Mouse (Mus musculus) neural tube, embryonic 13.5 days (tissue): ENCODE measurements around the gene Rasgrp2. TPM values are rescaled to one million over a fixed set of nuclear protein-coding genes. Genes with fewer than 3 reads are reported as not detected.
A peak's percentile ranks its signal among the peaks of the same experiment; 100 is the strongest.

ENCODE experiments used
- ATAC-seq: fragments of 200-750 bp; cut with Nextera tagmentation; 2 replicates; pipeline ENCODE4 v1.8.0; 2017; ENCODE audit warnings: low read depth, mild to moderate bottlenecking, moderate TSS enrichment, moderate library complexity
- H3K27ac ChIP-seq: fragments of 300-500 bp; sonication (generic); replicated peaks from 2 replicates; pipeline ENCODE4 v1.5.1; 2015; ENCODE audit warnings: moderate library complexity, mild to moderate bottlenecking, inconsistent platforms
- H3K27me3 ChIP-seq: fragments of 300-500 bp; sonication (generic); 2 replicates; pipeline ENCODE4 v1.6.1; 2015; ENCODE audit warnings: mild to moderate bottlenecking, inconsistent platforms
- H3K36me3 ChIP-seq: fragments of 300-500 bp; sonication (generic); 2 replicates; pipeline ENCODE4 v1.6.1; 2015; ENCODE audit warnings: mild to moderate bottlenecking, inconsistent platforms
- H3K4me1 ChIP-seq: fragments of 300-500 bp; sonication (generic); replicated peaks from 2 replicates; pipeline ENCODE4 v1.6.1; 2015; ENCODE audit warnings: inconsistent platforms
- H3K4me2 ChIP-seq: fragments of 300-500 bp; sonication (generic); 2 replicates; pipeline ENCODE4 v1.6.1; 2015; ENCODE audit warnings: inconsistent platforms, mild to moderate bottlenecking, moderate library complexity
- H3K4me3 ChIP-seq: fragments of 300-500 bp; sonication (generic); 2 replicates; pipeline ENCODE4 v1.5.1; 2015; ENCODE audit warnings: mild to moderate bottlenecking, inconsistent platforms
- H3K9ac ChIP-seq: fragments of 300-500 bp; sonication (generic); 2 replicates; pipeline ENCODE4 v1.6.1; 2015; ENCODE audit warnings: moderate library complexity, mild to moderate bottlenecking, inconsistent platforms
- H3K9me3 ChIP-seq: fragments of 300-500 bp; sonication (generic); 2 replicates; pipeline ENCODE4 v1.6.1; 2016; ENCODE audit warnings: inconsistent platforms
- WGBS: fragments of 180-500 bp; shearing (Covaris S2); methylation state at CpG from one replicate; pipeline ENCODE4 v1.1.7; 2015; 5-methylcytosine and 5-hydroxymethylcytosine counted together
- polyA plus RNA-seq: library from polyadenylated mRNA; unstranded; fragments of >200 nt; fragmentation: Nextera tagmentation; extraction: Ambion mirVana; gene quantifications from 2 replicates; pipeline ENCODE4 v1.2.1, GENCODE M21; 2015

Rasgrp2 gene
- polyA plus RNA-seq, 1 experiment from 2014 or later, result 49.9 TPM

DNA sequence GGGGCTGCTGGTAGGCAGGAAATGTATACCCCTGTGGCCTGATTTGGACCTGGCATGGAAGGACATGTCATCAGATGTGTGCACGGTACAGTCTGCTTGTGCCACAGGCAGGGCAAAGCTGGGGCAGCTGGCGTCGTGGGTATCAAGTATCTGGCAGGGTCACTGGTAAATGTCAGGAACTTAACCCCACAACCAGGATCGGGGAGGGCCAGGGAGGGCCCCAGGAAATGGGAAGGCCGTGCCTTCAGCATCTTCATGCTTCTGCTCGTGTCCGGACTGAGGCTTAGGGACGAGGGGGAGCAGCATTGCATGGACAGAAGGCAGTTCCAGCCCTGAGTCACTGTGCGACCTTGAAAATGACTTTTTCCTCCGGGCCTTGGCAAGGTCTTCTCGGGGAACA is 14.2 kb upstream of the Rasgrp2 start:
- Histone ChIP-seq H3K9ac (no peak overlapping the region), H3K4me1 (peaks cover 21% of the 10 kb centered on the region), H3K36me3 (0 out of 2 replicates have a peak, but pooled peaks cover 3% of the 10 kb centered on the region), H3K27ac (no peak overlapping the region), H3K4me2 (no peak overlapping the region), H3K9me3 (no peaks in the 10 kb centered on the region), H3K27me3 (no peaks in the 10 kb centered on the region), H3K4me3 (no peak overlapping the region)
- no peak for ATAC-seq
- WGBS, result 76% methylated on average over 11 of the region's 11 CpGs

DNA sequence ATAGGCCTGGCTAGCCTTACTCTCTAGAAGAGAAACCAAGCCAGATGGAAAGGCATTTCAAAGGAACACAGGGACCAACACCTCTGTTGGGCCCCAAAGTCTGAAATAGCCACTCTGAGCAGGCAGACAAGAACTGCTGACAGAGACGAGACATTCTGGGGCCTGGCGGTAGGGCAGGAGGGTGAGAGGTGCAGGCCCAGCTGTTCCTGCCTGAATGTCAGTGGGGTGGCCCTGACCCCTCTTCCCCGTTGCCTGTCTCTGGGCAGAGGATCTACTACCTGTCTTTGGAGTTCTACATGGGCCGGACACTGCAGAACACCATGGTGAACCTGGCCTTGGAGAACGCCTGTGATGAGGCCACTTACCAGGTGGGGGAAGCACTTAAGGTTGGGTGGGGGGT is 13.7 kb upstream of the Rasgrp2 start:
- no peak overlapping the region for H3K9ac ChIP-seq
- ATAC-seq, result no peak
- 85% methylated on average over 5 of the region's 5 CpGs for WGBS
- H3K27ac ChIP-seq, result no peak overlapping the region
- no peak overlapping the region for H3K4me3 ChIP-seq
- H3K4me2 ChIP-seq, result no peak overlapping the region
- H3K4me1 ChIP-seq, result peaks cover 22% of the 10 kb centered on the region
- 0 out of 2 replicates have a peak, but pooled peaks cover 1% of the 10 kb centered on the region for H3K36me3 ChIP-seq
- no peaks in the 10 kb centered on the region for H3K9me3 ChIP-seq
- H3K27me3 ChIP-seq, result no peaks in the 10 kb centered on the region

DNA sequence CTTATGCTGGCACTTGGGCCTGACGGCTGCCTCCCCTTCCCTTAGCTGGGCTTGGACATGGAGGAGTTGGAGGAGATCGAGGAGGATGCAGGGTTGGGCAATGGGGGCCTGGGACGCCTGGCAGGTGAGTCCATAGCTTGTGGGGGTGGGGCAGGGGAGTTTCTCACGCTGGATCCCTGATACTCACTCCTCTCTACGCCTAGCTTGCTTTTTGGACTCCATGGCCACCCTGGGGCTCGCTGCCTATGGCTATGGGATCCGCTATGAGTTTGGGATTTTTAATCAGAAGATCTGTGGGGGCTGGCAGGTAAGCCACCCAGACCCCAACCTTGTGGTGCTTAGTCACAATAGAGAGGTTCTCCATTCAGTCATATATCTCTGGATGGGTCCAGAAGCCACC is 13.3 kb upstream of the Rasgrp2 start:
- Histone ChIP-seq H3K27ac (no peak overlapping the region), H3K4me2 (no peak overlapping the region), H3K27me3 (no peaks in the 10 kb centered on the region), H3K4me1 (peaks cover 22% of the 10 kb centered on the region), H3K4me3 (no peak overlapping the region), H3K36me3 (no peaks in the 10 kb centered on the region), H3K9me3 (no peaks in the 10 kb centered on the region), H3K9ac (no peak overlapping the region)
- no peak for ATAC-seq
- 80% methylated on average over 7 of the region's 7 CpGs for WGBS

DNA sequence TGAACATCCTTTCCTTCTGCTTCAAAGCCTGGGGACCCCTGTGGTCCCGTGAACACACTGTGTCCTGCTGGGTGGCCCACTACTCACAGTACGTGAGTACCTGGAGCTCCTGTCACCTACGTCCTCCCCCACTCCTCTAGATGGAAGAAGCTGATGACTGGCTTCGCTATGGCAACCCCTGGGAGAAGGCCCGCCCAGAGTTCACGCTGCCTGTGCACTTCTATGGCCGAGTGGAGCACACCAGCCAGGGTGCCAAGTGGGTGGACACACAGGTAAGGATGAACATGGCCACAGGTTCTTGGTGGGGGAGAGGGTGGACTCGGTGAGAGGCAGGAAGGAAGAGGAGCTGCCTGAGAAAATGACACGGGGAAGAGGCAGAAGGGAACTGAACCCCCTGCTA is 12.9 kb upstream of the Rasgrp2 start:
- Histone ChIP-seq H3K9ac (no peak overlapping the region), H3K4me2 (no peak overlapping the region), H3K4me1 (peaks cover 22% of the 10 kb centered on the region), H3K27ac (no peak overlapping the region), H3K36me3 (no peaks in the 10 kb centered on the region), H3K9me3 (no peaks in the 10 kb centered on the region), H3K4me3 (no peak overlapping the region), H3K27me3 (no peaks in the 10 kb centered on the region)
- WGBS, result 68% methylated on average over 9 of the region's 9 CpGs
- ATAC-seq, result no peak

DNA sequence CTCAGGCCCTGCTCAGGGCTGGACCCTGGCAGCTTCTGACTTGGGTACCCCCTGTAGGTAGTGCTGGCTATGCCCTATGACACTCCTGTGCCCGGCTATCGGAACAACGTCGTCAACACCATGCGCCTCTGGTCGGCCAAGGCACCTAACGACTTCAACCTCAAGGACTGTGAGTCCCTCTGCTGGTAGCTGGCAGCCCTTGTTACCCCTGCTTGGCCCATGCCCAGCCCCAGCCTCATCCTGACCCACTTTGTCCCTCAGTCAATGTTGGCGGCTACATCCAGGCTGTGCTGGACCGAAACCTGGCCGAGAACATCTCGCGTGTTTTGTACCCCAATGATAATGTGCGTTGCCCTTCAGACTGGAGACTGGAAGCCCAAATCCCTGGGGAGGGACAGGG is 11.1 kb upstream of the Rasgrp2 start:
- no peak overlapping the region for H3K27ac ChIP-seq
- no peak for ATAC-seq
- H3K9ac ChIP-seq, result no peak overlapping the region
- H3K36me3 ChIP-seq, result no peaks in the 10 kb centered on the region
- 85% methylated on average over 13 of the region's 13 CpGs for WGBS
- peaks cover 21% of the 10 kb centered on the region for H3K4me1 ChIP-seq
- H3K27me3 ChIP-seq, result no peaks in the 10 kb centered on the region
- no peaks in the 10 kb centered on the region for H3K9me3 ChIP-seq
- no peak overlapping the region for H3K4me2 ChIP-seq
- H3K4me3 ChIP-seq, result no peak overlapping the region

DNA sequence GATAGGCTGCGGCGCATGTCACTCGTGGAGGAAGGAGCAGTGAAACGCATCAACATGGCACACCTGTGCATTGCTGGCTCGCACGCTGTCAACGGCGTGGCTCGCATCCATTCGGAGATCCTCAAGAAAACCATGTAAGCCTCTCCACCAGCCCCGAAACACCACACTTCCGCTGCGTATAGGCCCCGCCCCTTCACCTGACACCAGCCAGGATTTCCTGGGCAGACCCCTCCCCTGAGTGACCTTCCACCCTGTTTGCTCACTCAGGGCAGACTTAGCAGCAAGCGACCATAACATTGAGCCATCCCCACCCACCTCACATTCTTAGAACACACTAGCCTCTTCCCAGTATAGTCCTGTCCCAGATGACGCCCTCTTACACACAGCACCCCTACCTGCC is 9.3 kb upstream of the Rasgrp2 start:
- WGBS, result 4% methylated on average over 16 of the region's 16 CpGs
- peak overlapping the region; percentile 53 for H3K4me2 ChIP-seq
- peak overlapping the region; percentile 64 for H3K9ac ChIP-seq
- peaks cover 8% of the 10 kb centered on the region for H3K4me1 ChIP-seq
- no peak overlapping the region for H3K27ac ChIP-seq
- no peaks in the 10 kb centered on the region for H3K9me3 ChIP-seq
- H3K4me3 ChIP-seq, result peak overlapping the region; percentile 28
- no peak for ATAC-seq
- H3K27me3 ChIP-seq, result no peaks in the 10 kb centered on the region
- no peaks in the 10 kb centered on the region for H3K36me3 ChIP-seq

DNA sequence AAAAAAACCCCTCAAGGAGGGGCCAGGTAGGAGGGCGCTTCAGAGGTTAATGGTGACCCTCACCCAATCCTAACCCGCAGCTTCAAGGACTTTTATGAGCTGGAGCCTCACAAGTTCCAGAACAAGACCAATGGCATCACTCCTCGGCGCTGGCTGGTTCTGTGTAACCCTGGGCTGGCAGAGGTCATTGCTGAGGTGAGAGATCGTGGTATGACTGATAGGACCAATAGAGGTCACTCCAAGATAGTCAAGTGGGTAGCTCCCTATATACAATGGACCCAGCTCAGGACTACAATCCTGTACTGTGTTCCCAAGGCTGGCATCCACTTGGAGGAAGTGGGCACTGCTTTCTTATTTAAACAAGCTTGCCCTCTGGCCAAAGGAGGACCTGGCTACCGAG is 8.9 kb upstream of the Rasgrp2 start:
- ATAC-seq, result no peak
- H3K4me2 ChIP-seq, result peak overlapping the region; percentile 53

DNA sequence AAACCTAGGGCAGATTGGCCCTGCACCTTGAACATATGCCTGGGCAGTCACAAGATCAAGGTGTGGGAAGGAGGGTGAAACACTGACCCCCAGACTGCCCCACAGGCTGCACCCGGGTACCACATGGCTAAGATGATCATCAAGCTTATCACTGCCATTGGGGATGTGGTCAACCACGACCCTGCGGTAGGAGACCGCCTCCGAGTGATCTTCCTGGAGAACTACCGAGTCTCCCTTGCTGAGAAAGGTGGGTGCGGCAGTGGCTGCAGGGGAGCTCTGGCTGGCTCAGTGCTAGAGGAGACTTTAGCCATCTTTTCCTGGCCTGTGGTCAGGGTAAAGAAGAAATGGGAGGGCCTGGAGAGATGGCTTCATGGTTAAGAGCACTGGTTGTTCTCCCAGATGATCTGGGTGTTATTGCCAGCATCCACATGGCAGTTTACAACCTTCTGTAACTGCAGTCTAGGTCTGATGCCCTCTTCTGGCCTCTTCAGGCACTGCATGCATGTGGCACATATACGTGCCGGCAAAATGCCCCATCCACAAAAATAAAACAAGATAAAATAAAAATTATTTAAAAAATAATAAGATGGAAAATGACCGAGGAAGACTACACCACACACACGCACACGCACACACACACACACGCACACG is 6.3 kb upstream of the Rasgrp2 start:
- Histone ChIP-seq H3K4me2 (no peak overlapping the region), H3K27ac (no peak overlapping the region), H3K9ac (no peak overlapping the region), H3K36me3 (no peaks in the 10 kb centered on the region), H3K4me3 (no peak overlapping the region), H3K4me1 (peaks cover 8% of the 10 kb centered on the region), H3K9me3 (no peaks in the 10 kb centered on the region), H3K27me3 (no peaks in the 10 kb centered on the region)
- 92% methylated on average over 14 of the region's 14 CpGs for WGBS
- ATAC-seq, result no peak

More for the DNA sequence above, 8.9 kb upstream of the Rasgrp2 start:
- Histone ChIP-seq H3K4me3 (no peak overlapping the region), H3K9me3 (no peaks in the 10 kb centered on the region), H3K4me1 (peaks cover 8% of the 10 kb centered on the region), H3K9ac (no peak overlapping the region), H3K27me3 (no peaks in the 10 kb centered on the region), H3K36me3 (no peaks in the 10 kb centered on the region), H3K27ac (no peak overlapping the region)
- 62% methylated on average over 6 of the region's 6 CpGs for WGBS

DNA sequence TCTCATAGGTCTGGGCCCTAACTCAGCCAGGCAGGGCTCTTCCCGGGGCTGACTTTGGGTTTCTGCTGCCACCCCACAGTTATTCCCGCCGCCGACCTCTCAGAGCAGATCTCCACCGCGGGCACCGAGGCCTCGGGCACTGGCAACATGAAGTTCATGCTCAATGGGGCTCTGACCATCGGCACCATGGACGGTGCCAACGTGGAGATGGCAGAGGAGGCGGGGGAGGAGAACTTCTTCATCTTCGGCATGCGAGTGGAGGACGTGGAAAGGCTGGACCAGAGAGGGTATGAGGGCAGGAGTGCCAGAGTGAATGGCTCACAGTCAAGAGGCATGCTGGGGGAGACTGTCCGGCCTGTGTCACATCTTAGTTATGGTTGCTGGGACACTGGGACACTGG is 5.5 kb upstream of the Rasgrp2 start:
- Histone ChIP-seq H3K4me2 (no peak overlapping the region), H3K27me3 (no peaks in the 10 kb centered on the region), H3K4me1 (peaks cover 14% of the 10 kb centered on the region), H3K27ac (no peak overlapping the region), H3K4me3 (no peak overlapping the region), H3K9ac (no peak overlapping the region), H3K36me3 (no peaks in the 10 kb centered on the region), H3K9me3 (no peaks in the 10 kb centered on the region)
- ATAC-seq, result no peak
- 92% methylated on average over 16 of the region's 16 CpGs for WGBS

DNA sequence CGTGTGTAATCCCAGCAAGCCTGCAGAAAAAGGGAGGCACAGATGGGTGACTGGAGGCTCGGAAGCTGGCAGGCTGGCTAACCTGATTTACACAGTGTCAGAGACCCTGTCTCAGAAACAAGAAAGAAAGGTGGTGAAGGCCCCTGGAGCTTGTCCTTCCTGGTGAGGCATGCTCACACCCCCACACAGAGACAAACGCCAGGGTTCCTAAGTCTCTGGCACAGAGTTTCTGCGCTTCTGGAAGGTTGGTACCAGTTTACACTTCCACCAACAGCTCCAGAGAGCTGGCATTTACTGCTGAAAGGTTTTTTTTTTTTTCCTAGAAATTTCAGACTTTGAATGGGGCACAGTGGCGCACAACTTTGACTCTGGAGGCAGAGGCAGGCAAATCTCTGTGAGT is 2.9 kb upstream of the Rasgrp2 start:
- 82% methylated on average over 5 of the region's 5 CpGs for WGBS
- ATAC-seq, result no peak
- H3K4me2 ChIP-seq, result no peak overlapping the region
- H3K27me3 ChIP-seq, result peaks cover 12% of the 10 kb centered on the region
- H3K9me3 ChIP-seq, result no peaks in the 10 kb centered on the region
- no peak overlapping the region for H3K9ac ChIP-seq
- H3K27ac ChIP-seq, result no peak overlapping the region
- peaks cover 32% of the 10 kb centered on the region for H3K4me1 ChIP-seq
- no peak overlapping the region for H3K4me3 ChIP-seq
- H3K36me3 ChIP-seq, result no peaks in the 10 kb centered on the region

DNA sequence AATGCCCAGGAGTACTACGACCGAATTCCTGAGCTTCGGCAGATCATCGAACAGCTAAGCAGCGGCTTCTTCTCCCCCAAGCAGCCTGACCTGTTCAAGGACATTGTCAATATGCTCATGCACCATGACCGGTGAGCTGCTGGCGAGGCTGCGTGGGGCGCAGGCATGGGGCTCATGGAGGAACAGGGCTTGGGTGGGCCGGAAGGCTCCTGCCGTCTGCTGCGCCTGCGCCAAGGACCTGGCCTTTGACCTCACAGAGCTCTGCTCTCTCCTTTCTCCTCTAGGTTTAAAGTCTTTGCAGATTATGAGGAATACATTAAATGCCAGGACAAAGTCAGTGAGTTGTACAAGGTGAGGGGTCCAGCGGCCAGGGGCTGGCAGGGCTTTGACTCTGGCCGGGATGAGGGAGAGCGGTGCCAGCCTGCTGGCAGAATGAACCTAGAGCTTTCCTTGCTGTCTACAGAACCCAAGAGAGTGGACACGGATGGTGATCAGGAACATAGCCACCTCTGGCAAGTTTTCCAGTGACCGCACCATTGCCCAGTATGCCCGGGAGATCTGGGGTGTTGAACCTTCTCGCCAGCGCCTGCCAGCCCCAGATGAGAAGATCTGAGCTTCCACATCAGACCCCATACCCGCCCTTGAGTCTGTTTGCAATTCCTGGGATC is 1.4 kb upstream of the Rasgrp2 start:
- ATAC-seq, result no peak
- no peak overlapping the region for H3K27ac ChIP-seq

DNA sequence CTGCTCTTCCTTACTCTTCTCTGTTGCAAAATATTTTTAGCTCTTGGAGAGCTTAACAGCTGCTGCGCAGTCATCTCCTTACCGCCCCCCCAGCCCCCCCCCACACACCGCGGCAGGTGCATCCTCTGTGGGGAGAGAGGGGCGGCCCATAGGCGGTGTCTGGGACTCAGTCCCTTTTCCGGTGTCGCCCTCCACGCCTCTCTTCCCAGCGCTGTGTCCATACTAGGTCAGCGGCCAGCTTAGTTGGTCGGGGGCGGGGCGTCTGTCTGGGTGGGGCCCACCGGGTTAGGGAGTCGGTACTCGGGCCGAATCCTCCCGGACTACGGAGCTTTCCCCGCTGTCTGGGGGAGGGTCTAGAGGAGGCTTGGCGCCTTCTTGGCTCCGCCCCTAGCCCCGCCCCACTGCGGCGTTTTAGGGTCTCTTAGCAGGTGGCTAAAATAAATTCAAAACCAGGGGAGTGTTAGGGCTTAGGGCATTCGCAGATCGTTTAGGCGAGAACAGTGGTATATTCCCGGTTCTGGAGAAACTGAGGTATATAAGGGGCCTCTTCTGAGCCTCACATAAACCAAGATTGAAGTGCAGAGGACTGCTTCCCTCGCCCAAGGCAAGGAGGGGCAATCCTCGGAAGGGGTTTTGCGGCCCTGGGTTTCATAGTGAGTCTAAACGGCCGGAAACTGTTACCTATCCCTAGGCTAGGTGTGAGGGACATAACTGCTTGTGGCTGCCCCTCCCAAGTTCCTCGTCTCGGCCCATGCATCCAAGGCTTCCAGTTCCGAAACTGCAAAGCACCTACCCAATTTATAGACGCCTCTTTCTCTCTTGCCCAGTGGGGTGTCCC is 474 bp upstream of the Rasgrp2 start:
- Histone ChIP-seq H3K27me3 (peaks cover 34% of the 10 kb centered on the region), H3K36me3 (no peaks in the 10 kb centered on the region), H3K4me3 (peak overlapping the region; percentile 63), H3K4me2 (peak overlapping the region; percentile 98), H3K9me3 (no peaks in the 10 kb centered on the region), H3K27ac (peak overlapping the region; percentile 81), H3K4me1 (peaks cover 49% of the 10 kb centered on the region), H3K9ac (peak overlapping the region; percentile 83)
- peak; percentile 60 for ATAC-seq
- WGBS, result under 1% methylated on average over 39 of the region's 39 CpGs

More for the DNA sequence above, 1.4 kb upstream of the Rasgrp2 start:
- peak overlapping the region; percentile 63; the same call in 1 of the 2 replicates for H3K4me3 ChIP-seq
- 86% methylated on average over 22 of the region's 22 CpGs for WGBS
- H3K36me3 ChIP-seq, result no peaks in the 10 kb centered on the region
- H3K9me3 ChIP-seq, result no peaks in the 10 kb centered on the region
- H3K4me2 ChIP-seq, result peak overlapping the region; percentile 98; the same call in 1 of the 2 replicates
- H3K4me1 ChIP-seq, result peaks cover 43% of the 10 kb centered on the region
- no peak overlapping the region for H3K9ac ChIP-seq
- peaks cover 27% of the 10 kb centered on the region for H3K27me3 ChIP-seq
